Mouse (Mus musculus): ENCODE results near the gene Nfic.

The Nfic gene

DNA sequence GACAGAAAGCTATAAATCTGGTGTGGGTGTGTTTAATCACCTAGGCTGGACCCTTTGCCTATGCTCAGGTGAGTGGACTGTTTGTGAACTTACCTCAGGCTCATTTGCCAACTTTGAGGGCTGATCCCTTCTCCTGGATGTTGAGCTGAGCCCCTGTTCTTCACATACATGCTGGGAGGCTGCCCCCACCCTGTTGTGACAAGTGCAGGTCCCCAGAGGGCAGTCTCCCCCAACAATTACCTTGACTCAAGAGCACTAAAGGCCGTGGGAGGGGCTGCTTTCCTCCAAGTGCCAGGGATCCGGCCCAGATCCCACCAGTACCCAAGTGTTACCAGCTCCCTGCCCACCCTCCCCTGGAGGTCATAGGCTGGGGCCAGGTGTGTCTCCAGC, 29.6 kb upstream of the Nfic start:
- DNase-seq = no peak

DNA sequence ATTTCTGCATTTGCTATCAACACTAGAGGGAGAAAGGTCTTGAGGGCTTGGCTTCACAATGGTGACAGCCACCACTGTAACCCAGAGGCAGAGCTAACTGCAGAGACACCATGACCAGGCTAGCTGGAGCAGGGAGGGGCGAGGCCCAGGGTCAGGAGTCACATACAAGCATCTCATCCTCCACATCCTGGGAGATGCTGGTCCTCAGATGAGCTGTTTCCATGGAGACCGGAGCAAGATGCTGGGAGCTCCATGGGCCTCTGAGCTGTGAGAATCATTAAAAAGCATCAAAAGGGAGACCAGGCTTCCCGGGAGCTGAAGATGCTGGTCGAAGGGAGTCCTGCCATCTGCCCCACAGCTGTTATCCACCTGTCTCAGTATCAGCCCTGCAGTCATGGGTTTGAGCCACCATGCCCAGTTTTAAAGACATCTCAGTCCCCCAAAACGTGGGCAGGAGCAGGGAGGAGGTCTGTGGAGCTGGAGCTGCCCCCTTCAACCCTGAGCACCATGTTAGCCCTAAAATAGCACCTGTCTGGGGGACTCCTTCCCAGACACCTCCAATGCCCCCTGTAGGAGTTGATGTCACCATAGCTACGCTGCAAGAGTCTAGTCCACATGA, 29.1 kb upstream of the Nfic start:
- DNase-seq = no peak

DNA sequence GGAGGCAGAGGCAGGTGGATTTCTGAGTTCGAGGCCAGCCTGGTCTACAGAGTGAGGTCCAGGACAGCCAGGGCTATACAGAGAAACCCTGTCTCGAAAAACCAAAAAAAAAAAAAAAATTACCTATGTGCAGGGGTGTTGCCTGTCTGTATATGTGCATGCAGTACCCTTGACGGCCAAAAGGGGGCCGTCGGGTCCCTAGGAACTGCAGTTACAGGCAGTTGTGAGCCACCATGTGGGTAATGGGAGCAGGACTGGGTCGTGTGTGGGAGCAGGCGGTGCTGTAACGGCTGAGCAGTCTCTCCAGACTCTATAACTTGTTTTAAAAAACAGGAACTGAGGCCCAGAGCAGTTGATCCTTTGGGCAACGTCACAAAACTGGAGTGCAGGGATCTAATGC, 28.5 kb upstream of the Nfic start:
- DNase-seq = no peak

DNA sequence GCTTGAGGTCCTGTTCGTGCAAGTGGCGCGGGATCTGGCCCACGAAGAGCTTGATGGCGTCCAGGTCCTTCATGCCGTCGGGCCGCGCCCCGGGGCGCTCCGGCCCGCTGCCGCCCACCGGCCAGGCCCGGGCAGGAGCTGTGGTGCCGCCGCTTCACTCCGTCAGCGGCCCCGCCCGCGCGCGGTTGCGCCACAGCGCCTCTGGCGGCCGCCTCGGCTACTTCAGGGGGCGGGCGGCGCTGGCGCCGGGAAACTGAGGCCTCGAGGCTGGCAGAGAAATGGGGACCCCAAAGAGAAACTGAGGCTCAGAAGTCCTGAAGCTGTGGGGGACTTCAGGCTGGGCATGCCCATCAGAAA, 27.1 kb upstream of the Nfic start, which contains the start of gene Celf5:
Gene Celf5 (minus strand): TSS at position 177 of the 357 bp plus-strand sequence.
- DNase-seq = no peak

DNA sequence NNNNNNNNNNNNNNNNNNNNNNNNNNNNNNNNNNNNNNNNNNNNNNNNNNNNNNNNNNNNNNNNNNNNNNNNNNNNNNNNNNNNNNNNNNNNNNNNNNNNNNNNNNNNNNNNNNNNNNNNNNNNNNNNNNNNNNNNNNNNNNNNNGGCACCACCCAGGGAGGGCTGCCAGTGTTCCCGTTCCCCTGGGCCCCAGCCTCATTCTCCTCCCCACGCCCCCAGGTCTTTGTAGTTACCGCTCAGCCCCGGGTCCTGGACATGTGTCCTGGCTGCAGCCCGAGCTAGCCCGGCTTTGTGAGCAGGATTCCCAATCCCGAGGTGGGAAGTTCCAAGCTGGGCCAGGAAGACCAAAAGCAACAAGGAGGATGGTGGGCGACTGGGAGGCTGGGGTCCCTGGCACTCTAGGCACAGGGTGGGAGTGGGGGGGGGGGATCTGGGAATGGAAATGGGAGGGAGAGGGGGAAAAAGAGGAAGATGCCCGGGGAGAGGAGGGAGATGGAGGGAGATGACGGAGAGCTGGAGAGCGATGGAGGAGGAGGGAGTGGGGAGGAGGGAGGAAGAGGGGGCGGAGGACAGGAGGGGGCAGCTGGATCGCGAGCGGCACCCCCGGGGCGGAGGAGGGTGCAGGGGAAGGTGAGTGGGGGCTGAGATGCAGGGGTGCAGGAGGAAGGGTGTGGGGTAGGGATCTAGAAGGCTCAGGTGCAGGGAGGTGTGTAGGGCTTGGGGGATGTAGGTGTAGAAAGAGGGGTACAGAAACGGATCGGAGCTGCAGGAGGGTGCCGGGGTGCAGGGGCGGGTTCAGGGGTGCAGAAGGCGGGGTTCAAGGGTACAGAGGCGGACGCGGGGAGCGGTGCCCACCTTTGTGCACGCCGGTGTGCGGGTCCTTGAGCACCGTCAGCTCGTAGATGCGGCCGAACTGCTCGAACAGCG, 26.4 kb upstream of the Nfic start:
- DNase-seq = no peak

DNA sequence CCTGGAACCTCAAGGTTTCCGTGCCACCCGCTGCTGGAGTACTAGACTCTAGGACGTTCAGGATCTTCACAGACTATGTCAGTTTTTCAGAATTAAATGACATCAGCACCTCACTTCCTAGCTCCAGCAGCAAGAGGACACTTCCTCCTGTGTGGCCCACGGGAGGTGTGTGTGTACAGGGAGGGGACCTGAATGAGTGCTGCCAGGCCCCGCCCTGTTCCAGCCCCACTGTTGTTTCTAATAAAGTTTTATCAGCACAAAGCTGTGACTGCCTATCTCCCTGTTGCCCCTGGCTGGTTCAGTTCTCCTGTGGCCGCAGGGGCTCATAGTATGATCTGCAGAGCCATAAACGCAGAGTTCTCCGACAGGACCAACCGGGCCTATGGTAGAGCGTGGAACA, 19.0 kb upstream of the Nfic start:
- no peak for DNase-seq

DNA sequence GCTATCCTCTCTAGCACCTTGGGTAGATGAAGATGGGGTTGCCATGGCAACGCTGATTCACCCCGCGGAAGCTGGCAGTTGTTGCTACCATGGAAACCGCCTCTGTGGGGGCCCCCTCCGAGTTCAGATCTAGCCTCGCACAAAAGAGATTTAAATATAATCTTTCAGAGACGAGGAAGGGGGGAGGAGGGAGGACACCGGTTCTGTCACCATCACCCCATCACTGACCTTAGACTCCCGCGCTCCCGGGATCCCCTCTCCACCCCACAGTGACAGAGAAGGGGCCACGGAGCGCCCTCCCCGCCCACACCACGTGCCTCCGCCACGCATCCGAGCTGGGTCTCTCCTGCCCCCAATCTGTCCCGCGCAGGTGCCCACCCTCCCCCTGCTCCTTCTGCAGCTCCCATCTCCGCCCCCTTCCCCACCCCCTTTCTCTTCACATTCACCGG, 17.6 kb upstream of the Nfic start:
- DNase-seq = no peak

DNA sequence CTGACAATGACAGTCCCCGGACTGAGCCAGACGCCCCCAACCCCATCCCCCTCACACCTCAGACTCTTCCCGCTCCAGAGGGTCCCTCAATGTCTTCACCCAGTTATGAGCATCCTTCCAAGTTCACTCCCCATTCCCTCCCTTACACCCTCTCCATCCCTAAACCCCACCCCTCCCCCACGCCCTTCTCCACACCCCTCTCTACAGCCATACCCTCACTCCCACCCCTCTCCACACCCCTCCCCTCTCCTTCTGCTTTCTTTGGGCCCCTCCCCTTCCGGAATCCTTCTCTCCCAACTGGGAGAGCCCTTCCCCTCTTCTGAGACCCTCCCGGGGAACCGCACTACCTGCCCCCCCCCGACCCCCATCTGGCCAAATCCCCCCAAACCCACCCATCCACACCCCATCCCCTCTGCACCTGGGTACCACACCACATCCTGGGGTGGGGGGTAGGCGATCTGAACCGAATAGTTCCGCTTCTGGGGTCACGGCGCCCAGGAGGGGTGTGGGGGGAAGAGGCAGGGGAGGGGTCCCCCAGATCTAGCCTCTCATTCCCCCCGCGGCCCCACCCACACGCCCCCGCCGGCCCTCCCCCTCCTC, 17.1 kb upstream of the Nfic start:
- no peak for DNase-seq

DNA sequence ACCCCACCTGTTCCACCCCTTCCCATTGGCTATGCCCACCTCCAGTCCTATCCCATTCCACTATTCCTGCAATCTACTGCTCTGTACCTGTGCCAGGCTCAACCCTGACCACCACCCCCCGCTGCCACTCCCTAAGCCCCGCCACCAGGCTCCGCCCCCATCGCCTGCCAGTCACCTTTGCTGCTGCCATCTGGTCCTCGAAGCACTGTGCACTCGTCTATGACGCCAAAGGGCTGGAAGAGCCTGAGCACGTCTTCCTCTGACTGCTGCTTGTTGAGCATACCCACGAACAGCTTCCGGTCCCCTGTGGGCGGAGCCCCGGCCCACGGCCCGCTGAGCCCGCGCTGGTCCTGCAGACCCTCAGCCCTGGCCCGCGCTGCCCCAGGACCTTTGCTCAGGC, 15.0 kb upstream of the Nfic start:
- DNase-seq = no peak

DNA sequence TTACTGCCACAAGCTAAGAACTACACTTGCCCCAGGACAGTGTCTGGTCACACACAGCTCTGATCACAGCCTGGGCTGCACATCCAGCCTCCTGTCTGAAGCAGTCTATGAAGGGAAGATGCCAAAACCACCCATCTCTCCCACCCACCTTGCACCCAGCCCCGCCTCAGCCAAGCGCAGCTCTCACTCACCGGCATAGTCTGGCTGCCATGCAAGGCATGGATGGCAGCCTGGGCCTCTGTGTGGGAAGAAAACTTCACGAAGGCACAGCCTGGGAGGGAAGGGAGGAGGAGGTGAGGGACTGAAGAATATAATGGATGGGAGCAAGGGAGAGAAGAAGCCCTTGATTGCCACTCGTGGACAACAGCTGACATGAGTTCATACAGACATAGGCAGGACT, 13.8 kb upstream of the Nfic start:
- no peak for DNase-seq

DNA sequence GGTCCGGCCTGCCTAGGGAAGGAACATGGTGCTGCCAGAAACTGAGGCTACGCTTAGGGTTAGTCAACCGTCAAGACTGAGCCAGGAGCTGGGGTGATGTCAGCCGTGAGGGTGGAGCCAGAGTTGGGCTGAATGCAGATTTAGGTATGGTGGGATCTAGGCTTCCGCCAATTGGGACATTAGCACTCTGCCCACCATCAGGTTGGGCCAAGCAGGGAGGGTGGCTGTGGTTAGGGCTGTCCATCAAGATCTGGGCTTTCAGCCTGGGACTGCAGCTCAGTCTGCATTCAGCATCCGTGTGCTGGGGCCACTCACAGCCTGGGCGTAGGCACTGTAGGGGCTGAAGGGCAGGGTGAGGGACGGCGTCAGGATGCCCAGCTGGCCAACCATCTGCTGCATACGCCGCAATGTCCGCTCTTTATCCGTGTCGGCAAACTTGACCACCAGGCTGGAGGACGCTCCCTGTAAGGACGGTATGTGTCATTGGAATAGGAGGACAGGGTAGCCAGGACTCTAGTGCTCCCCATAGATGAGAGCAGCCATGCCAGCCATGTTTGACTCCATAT, 12.3 kb upstream of the Nfic start:
- DNase-seq = no peak

DNA sequence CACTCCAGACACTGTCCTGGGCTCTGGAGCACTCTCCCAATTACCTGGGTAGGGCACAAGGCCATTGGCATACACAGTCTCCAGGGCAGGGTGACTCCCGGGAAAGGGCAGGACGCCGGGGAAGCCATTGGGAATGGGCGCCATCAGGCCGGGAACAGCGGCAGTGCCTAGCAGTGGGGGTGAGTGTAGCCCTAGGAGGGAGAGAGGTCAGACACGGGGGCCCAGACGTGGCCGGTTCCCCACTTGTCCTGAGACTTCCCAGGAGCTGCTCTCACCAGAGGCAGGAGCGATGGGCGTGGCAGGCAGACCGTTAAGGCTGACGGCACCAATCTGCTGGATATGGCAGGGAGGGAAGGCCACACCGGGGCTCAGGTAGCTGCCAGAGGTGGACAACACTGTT, 11.4 kb upstream of the Nfic start:
- no peak for DNase-seq

DNA sequence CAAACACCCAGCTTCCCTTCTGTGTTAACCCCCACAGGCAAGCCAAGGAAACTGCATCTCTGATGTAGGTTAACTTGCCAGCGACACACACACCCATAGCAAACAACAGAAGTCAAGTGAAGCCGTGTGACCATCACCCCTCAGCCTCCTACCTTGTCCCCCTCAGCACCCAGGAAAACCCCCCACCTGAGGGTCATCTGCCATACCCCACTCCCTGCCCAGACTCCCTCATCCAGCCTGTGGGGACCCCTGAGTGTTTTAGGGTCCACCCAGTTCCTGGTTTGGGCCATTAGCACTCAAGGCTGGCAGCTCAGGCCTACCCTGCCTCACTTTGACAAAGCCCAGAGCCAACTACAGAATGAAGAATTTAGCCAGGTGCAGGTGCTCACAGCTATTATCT, 10.6 kb upstream of the Nfic start:
- DNase-seq = no peak

DNA sequence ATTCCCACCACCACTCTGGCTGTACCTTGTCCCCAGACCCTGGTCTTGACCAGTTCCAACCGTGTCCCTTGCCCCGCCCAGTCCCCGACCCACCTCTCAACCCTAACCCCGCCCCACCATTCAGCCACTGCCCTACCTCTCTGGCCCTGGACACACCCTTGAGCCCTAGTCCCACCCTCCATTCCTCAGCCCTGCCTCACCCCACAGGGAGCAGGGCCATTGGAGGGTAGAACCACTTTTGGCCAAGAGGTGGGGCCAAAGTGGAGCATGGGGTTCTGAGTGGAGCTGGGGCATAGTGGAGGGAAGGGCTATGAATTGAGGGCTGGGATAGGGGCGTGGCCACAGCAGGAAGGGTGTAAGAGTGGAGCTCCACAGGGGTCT, 9.8 kb upstream of the Nfic start:
- no peak for DNase-seq

DNA sequence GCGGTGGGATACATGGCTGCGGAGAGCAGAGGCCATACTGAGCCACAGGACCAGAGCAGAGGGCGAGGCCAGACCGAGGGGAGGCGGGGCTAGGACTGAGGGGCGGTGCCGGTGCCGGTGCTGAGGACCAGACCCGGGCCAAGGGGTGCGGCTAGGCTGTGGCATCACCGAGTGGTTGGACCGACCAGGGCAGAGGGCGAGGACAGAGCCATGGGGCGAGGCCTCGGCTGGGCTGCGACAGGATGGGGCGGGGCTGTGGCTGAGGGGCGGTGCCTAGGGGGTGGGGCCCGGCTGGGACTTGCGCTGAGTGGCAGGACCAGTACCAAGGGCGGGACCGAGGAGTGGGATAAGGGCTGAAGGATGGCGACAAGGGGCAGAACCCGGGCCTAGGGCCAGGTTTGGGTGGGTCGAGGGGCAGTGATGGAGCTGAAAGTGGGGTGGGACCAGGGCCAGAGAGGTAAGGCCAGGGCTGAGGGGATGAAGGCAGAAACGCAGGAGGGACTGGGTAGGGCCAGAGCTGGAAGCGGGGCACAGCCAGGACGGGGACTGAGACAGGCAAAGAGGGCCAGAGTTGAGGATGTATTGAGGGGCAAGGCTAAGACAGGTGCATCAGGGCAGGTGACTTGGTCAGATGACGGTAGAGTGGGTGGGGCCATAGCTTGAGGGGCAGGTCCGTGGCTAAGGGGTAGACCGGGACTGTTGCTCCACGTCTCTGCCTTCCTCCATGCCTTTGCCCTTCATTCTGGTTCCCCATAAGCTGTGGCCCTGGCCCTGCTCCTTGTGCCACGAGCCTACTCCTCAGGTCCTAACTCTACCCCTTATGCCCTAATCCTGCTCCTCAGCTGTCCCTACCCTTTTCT, 9.2 kb upstream of the Nfic start:
- DNase-seq = peak; percentile 49

DNA sequence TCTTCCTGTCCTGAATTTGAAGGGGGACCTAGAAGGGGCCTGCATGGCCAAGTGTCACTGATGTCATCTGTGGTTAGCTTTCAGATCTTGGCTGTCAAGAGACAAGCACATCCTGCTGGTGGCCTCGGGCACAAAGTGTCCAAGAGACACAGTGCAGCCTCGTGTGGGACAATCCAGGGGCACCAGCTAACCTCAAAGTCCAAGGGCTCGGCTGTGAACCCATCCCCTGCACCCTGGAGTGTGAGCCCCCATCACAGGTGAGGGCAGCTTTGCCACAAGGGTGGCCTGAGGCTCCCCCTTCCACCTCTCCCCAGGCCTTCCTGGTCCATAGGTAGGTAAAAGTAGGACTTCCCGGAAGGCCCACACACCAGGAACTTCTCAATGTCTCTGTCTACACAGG, 8.1 kb upstream of the Nfic start:
- no peak for DNase-seq

DNA sequence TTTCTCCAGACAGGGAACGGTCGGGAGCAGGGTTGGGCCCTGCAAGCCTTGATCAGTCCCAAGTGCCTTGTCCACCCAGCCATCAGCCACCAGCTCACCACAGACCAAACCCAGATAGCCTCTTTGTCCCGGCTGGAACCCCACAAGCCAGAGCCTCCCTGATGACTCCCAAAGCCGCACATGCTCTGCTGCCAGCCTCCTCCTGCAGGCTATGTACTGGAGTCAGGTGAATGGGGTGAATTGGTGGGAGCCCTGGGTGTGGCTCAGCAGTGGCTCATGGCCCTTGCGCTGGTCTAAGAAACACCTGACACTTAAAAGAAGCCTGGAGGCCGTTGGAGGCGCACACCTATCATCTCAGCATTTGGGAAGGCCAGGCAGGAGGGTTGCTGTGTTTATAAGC, 7.5 kb upstream of the Nfic start:
- DNase-seq = no peak

DNA sequence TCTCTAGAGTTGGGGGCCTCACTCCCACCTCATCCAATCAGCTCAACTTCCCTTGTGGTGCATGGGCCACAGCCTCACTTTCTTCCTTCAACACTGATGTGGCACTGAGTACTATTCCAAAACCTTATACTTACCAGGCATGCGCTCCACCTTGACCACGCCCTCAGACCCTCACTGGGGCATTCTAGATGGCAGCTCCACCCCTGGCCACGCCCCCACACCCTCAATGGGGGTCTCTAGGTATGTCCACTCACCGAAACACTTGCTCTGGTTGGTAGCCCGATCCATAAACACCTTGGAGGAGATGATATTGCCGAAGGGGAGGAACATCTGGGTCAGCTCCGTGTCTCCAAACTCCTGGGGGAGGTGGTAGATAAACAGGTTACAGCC, 7.0 kb upstream of the Nfic start:
- DNase-seq = no peak

DNA sequence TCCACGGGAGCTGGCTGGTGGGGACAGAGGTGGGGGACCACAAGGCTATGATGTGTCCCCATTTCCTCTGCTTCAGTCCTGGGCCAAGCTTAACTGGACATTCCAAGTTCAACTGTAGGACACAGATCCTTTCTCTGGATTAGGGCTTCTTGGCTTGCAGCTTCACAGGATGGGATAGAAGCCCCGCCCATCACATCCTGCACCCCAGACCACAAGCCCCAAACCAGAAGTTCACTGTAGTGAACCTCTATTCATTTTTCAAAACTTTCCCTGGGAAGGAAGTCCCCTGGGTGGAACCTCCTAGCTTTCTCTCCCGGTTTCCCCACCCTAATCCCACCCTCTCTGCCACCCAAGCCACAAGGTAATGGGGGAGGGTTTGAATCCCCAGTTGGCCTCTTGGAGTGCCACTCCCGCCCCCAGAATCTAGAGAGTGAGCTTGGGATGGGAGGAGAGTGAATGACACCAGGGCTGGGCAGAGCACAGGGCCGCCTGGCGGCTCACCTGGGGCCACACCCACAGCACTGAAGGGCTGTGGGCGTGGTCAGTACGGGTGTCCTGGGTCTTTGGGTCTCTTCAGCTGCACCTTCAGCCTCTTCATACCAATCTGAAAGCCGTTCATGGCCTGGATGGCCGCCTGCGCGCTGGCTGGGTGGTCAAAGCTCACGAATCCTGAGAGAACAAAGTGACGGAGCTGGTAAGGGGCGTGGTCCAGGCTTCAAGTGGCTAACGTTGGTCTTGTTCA, 6.4 kb upstream of the Nfic start:
- no peak for DNase-seq

DNA sequence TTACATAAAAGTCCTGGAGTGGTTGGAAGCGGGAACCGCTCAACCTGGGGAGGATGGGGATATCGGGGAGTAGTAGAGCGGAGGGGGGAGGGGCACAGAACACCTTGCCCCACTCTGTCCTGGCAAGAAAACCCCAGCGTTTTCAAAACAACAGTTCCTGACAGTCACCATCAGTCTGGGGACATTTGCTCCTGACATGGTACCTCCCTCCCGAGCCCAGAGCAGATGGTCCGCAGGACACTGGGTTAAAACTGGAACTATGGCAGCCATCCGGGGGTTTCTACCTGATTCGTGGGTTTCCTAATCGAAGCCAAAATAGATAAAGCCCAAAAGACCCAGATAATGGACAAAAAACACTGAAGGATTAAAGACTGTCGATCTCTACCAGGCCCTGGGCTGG, 5.5 kb upstream of the Nfic start:
- DNase-seq = no peak

DNA sequence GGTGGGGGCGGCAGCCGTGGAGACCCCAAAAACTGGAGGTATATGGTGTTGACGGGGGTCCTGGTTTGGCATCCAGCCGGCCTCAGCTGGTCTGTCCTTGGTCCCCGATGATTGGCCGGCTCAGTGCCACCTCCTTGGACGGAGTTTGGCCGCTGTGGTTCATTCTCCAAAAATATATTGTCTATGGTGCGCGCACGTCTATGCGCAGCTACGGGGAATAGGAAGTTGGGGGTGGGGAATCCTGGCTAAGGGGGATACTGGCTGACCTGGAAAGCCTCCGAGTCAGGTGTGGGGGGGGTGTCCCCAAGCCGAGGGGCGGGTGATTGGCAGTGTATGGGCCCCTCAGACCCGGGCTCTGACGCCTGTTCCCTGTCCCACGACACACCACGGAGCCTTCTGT, 5.0 kb upstream of the Nfic start:
- DNase-seq = no peak

DNA sequence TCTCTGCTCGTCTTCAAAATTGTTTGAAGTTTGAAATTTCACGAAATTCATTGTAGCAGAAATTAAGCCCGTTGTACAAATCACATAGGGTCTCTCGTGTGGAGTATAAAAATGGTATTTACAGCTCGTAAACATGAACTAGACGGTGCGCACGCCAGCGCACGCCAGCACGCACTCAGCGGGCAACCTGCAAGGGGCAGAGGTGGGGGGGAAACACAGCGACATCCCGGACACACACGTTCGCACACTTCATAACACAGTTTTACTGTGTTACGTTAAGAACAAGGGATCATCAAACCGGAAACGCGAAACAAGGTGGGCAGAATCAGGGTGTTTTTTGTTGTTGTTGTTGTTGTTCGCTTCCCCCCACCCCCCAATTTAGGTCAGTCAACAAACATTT, 4.0 kb upstream of the Nfic start:
- no peak for DNase-seq

Measured in kidney, adult 11 months (tissue).